Mouse (Mus musculus) frontal cortex, adult (tissue): ENCODE results near the gene Fggy.

Source experiments
- ATAC-seq: cut with Nextera tagmentation; 2 replicates; pipeline ENCODE4 v1.9.2; 2017; ENCODE audit warnings: mild to moderate bottlenecking, moderate library complexity, mixed read lengths; ENCODE audit not compliant: low TSS enrichment

Gene Fggy

GRCm38 (mm10) chr4:95729142-95729826 lies 172.0 kb downstream of the Fggy start:
- no peak for ATAC-seq

GRCm38 (mm10) chr4:95731110-95731509 lies 173.8 kb downstream of the Fggy start:
- no peak for ATAC-seq

GRCm38 (mm10) chr4:95733397-95734249 lies 176.3 kb downstream of the Fggy start:
- ATAC-seq: peak; percentile 32

GRCm38 (mm10) chr4:95735967-95736366 lies 178.7 kb downstream of the Fggy start:
- ATAC-seq: no peak

- no peak for ATAC-seq
Measured at GRCm38 (mm10) chr4:95736674-95737073, 179.4 kb downstream of the Fggy start.

- ATAC-seq: no peak
Measured at GRCm38 (mm10) chr4:95738179-95738578, 180.9 kb downstream of the Fggy start.

GRCm38 (mm10) chr4:95738725-95739124 lies 181.4 kb downstream of the Fggy start:
- no peak for ATAC-seq

- no peak for ATAC-seq
Measured at GRCm38 (mm10) chr4:95741115-95741734, 183.9 kb downstream of the Fggy start.

- ATAC-seq: peak; percentile 78
Measured at GRCm38 (mm10) chr4:95742986-95743385, 185.7 kb downstream of the Fggy start.

- no peak for ATAC-seq
Measured at GRCm38 (mm10) chr4:95746954-95747353, 189.6 kb downstream of the Fggy start.

GRCm38 (mm10) chr4:95747415-95748202 lies 190.3 kb downstream of the Fggy start:
- ATAC-seq: no peak

- no peak for ATAC-seq
Measured at GRCm38 (mm10) chr4:95750186-95750585, 192.9 kb downstream of the Fggy start.

- ATAC-seq: peak; percentile 72
Measured at GRCm38 (mm10) chr4:95752538-95753188, 195.4 kb downstream of the Fggy start.

- ATAC-seq: no peak
Measured at GRCm38 (mm10) chr4:95759027-95759731, 201.9 kb downstream of the Fggy start.

- ATAC-seq: no peak
Measured at GRCm38 (mm10) chr4:95765359-95765758, 208.1 kb downstream of the Fggy start.

GRCm38 (mm10) chr4:95770469-95770868 lies 213.2 kb downstream of the Fggy start:
- no peak for ATAC-seq

- ATAC-seq: no peak
Measured at GRCm38 (mm10) chr4:95771542-95771941, 214.2 kb downstream of the Fggy start.

- ATAC-seq: no peak
Measured at GRCm38 (mm10) chr4:95771945-95772344, 214.6 kb downstream of the Fggy start.

- no peak for ATAC-seq
Measured at GRCm38 (mm10) chr4:95772663-95773062, 215.4 kb downstream of the Fggy start.

- no peak for ATAC-seq
Measured at GRCm38 (mm10) chr4:95775574-95775973, 218.3 kb downstream of the Fggy start.

GRCm38 (mm10) chr4:95777839-95778238 lies 220.5 kb downstream of the Fggy start:
- no peak for ATAC-seq
